Mouse (Mus musculus) CH12.LX (cell line): ENCODE measurements at regions not wholly inside any gene's neighbourhood (a gene's known extent, or its start where the extent isn't known, plus 50 kb on each side); places are given as distances from the start of the nearest gene placed in this dataset.

Source experiments
- DNase-seq: peaks from one replicate; pipeline ENCODE4 v3.0.0-alpha.2; 2013; ENCODE audit errors: extremely low read depth
- H3K27ac ChIP-seq: 2 replicates; pipeline ENCODE4 v1.5.1; 2012; ENCODE audit warnings: low read depth, mild to moderate bottlenecking, control low read depth, moderate library complexity; ENCODE audit not compliant: insufficient read depth
- H3K27me3 ChIP-seq: replicated peaks from 2 replicates; pipeline ENCODE3; 2012; ENCODE audit warnings: inconsistent platforms
- H3K36me3 ChIP-seq, 2 experiments: replicated peaks in 1 of 2; 2 replicates each; pipeline versions ENCODE3 to v1.6.1; 2012; ENCODE audit warnings: inconsistent platforms in 1 of 2, low read length in 1 of 2, mild to moderate bottlenecking in 1 of 2, mixed read lengths in 1 of 2, moderate library complexity in 1 of 2; ENCODE audit not compliant: control insufficient read depth in 1 of 2, insufficient read depth in 1 of 2
- H3K4me1 ChIP-seq, 2 experiments: 2 replicates each; pipeline ENCODE4 v1.6.1; 2012; ENCODE audit warnings: inconsistent platforms in 1 of 2, moderate library complexity in 1 of 2; ENCODE audit not compliant: insufficient read depth in 2 of 2, control insufficient read depth in 1 of 2
- H3K4me2 ChIP-seq: 2 replicates; pipeline ENCODE4 v1.6.1; 2012; ENCODE audit warnings: low read depth, mild to moderate bottlenecking, control low read depth; ENCODE audit not compliant: poor library complexity, insufficient read depth, severe bottlenecking
- H3K4me3 ChIP-seq, 3 experiments: fragments of 150-350 bp in 1 of 3; sonication (generic) in 1 of 3; replicated peaks in 1 of 3; 2 replicates each; pipeline versions ENCODE3 to v1.5.1; 2011 to 2012; ENCODE audit warnings: low read depth in 2 of 3, low read length in 2 of 3, mild to moderate bottlenecking in 2 of 3, moderate library complexity in 2 of 3, control low read depth in 1 of 3, improper control_type of control experiment in 1 of 3, inconsistent platforms in 1 of 3, mixed read lengths in 1 of 3; ENCODE audit not compliant: poor library complexity in 1 of 3
- H3K79me2 ChIP-seq: replicated peaks from 2 replicates; pipeline ENCODE4 v1.6.1; 2012; ENCODE audit warnings: mild to moderate bottlenecking, moderate library complexity; ENCODE audit not compliant: control insufficient read depth, poor library complexity, insufficient read depth, severe bottlenecking; ENCODE audit errors: extremely low read depth
- H3K9ac ChIP-seq: 2 replicates; pipeline ENCODE4 v1.6.1; 2012; ENCODE audit warnings: low read depth, mild to moderate bottlenecking, control low read depth, moderate library complexity; ENCODE audit not compliant: insufficient read depth
- H3K9me3 ChIP-seq: replicated peaks from 2 replicates; pipeline ENCODE3; 2012; ENCODE audit warnings: low read length, inconsistent platforms, mixed read lengths
- BHLHE40 ChIP-seq: IDR thresholded peaks from 2 replicates; pipeline ENCODE4 v1.6.1; 2011; ENCODE audit warnings: mild to moderate bottlenecking, low read depth, low read length, improper control_type of control experiment
- GABPA ChIP-seq: IDR thresholded peaks from 2 replicates; pipeline ENCODE4 v1.6.1; 2012; ENCODE audit warnings: low read depth, low read length, improper control_type of control experiment, inconsistent platforms; ENCODE audit not compliant: insufficient replicate concordance
- JUN ChIP-seq: IDR thresholded peaks from 2 replicates; pipeline ENCODE4 v1.6.1; 2011; ENCODE audit warnings: low read depth, mild to moderate bottlenecking, low read length, improper control_type of control experiment, moderate library complexity; ENCODE audit not compliant: insufficient read depth
- MAZ ChIP-seq: IDR thresholded peaks from 2 replicates; pipeline ENCODE4 v1.6.1; 2012; ENCODE audit warnings: low read depth, mild to moderate bottlenecking, inconsistent platforms, low read length, improper control_type of control experiment, moderate library complexity
- POLR2AphosphoS2 ChIP-seq: IDR thresholded peaks from 2 replicates; pipeline ENCODE4 v1.6.1; 2011; ENCODE audit warnings: low read depth, low read length, improper control_type of control experiment
- USF1 ChIP-seq: IDR thresholded peaks from 2 replicates; pipeline ENCODE4 v1.6.1; 2014; ENCODE audit warnings: low read depth, mild to moderate bottlenecking, inconsistent platforms, low read length, improper control_type of control experiment
- ZMIZ1 ChIP-seq: IDR thresholded peaks from 2 replicates; pipeline ENCODE4 v1.6.1; 2012; ENCODE audit warnings: low read depth, mild to moderate bottlenecking, inconsistent platforms, low read length, improper control_type of control experiment
- dilution Hi-C: fragments of 300-500 bp; cut with MboI; formaldehyde crosslinking; loops from 2 replicates; pipeline ENCODE4 v1.14.3; 2020; ENCODE audit warnings: low sequenced_read_pairs; ENCODE audit not compliant: extremely low pct_unique_long_range_greater_than_20kb, extremely low pct_ligation_motif_present
- in situ Hi-C: fragments of 300-500 bp; cut with MboI; formaldehyde crosslinking; loops from 3 replicates; pipeline ENCODE4 v1.14.3; 2019; ENCODE audit warnings: low sequenced_read_pairs, low pct_ligation_motif_present, low pct_unique_long_range_greater_than_20kb, mixed read lengths

GRCm38 (mm10) chr13:116201177-116201920 lies 108.1 kb downstream of the Isl1 start:
- DNase-seq: no peak
- no peaks in the 10 kb centered on the region for H3K4me1 ChIP-seq
- TF ChIP-seq USF1: no peak
- H3K36me3 ChIP-seq: no peaks in the 10 kb centered on the region
- no peak overlapping the region for H3K9ac ChIP-seq
- no peak overlapping the region; the same call in 1 of the 2 replicates for H3K4me2 ChIP-seq
- no peak overlapping the region for H3K27ac ChIP-seq
- peaks cover 18% of the 10 kb centered on the region for H3K9me3 ChIP-seq
- no peaks in the 10 kb centered on the region for H3K79me2 ChIP-seq
- dilution Hi-C loops: no loop called here
- no peak overlapping the region for H3K4me3 ChIP-seq
- in situ Hi-C loops: no loop called here
- no peaks in the 10 kb centered on the region for H3K27me3 ChIP-seq

- Histone ChIP-seq H3K79me2 (no peaks in the 10 kb centered on the region), H3K27ac (no peak overlapping the region), H3K36me3 (no peaks in the 10 kb centered on the region), H3K4me3 (no peak overlapping the region), H3K4me2 (no peak overlapping the region), H3K9me3 (peaks cover 18% of the 10 kb centered on the region), H3K4me1 (no peaks in the 10 kb centered on the region), H3K9ac (no peak overlapping the region), H3K27me3 (no peaks in the 10 kb centered on the region)
- no peak for TF ChIP-seq MAZ
- no peak for TF ChIP-seq BHLHE40
- TF ChIP-seq JUN: no peak
- TF ChIP-seq POLR2AphosphoS2: no peak
- no peak for TF ChIP-seq GABPA
- in situ Hi-C loops: no loop called here
- no peak for DNase-seq
- dilution Hi-C loops: no loop called here
Measured at GRCm38 (mm10) chr13:116187059-116187458, 122.4 kb downstream of the Isl1 start.

GRCm38 (mm10) chr13:116177781-116178180 lies 131.7 kb downstream of the Isl1 start:
- H3K4me2 ChIP-seq: no peak overlapping the region
- no peaks in the 10 kb centered on the region for H3K79me2 ChIP-seq
- no peaks in the 10 kb centered on the region for H3K4me1 ChIP-seq
- DNase-seq: no peak
- peaks cover 42% of the 10 kb centered on the region for H3K9me3 ChIP-seq
- no peak for TF ChIP-seq ZMIZ1
- TF ChIP-seq USF1: no peak
- TF ChIP-seq, all 38 proteins: peak for 0
- dilution Hi-C loops (no loop called here), in situ Hi-C loops (no loop called here)
- Histone ChIP-seq H3K36me3 (no peaks in the 10 kb centered on the region), H3K9ac (no peak overlapping the region), H3K27me3 (no peaks in the 10 kb centered on the region), H3K4me3 (no peak overlapping the region), H3K27ac (no peak overlapping the region)
